Mouse (Mus musculus) liver, adult 2 months (tissue): ENCODE measurements at regions not wholly inside any gene's neighbourhood (a gene's known extent, or its start where the extent isn't known, plus 50 kb on each side); places are given as distances from the start of the nearest gene placed in this dataset.
"Not testable (repeated sequence)": the region's sequence is repeated elsewhere in the genome, so short reads cannot be mapped to it uniquely, and the experiment has no call there.

ENCODE experiments used
- DNase-seq: peaks from one replicate; pipeline ENCODE4 v3.0.0-alpha.2; 2011; ENCODE audit warnings: low read depth, low spot score; ENCODE audit errors: extremely low read depth
- H3K27ac ChIP-seq: fragments of 200-500 bp; replicated peaks from 2 replicates; pipeline ENCODE4 v1.5.1; 2012; ENCODE audit warnings: low read depth, mild to moderate bottlenecking, control low read depth, inconsistent platforms, low read length; ENCODE audit not compliant: insufficient read depth
- H3K27me3 ChIP-seq: fragments of 200-500 bp; 2 replicates; pipeline ENCODE4 v1.6.1; 2012; ENCODE audit warnings: mild to moderate bottlenecking, moderate library complexity, low read length, inconsistent platforms; ENCODE audit not compliant: control insufficient read depth, insufficient read depth
- H3K36me3 ChIP-seq: fragments of 200-500 bp; 2 replicates; pipeline ENCODE4 v1.6.1; 2012; ENCODE audit warnings: low read length, inconsistent platforms; ENCODE audit not compliant: control insufficient read depth, insufficient read depth
- H3K4me1 ChIP-seq: fragments of 200-500 bp; 2 replicates; pipeline ENCODE4 v1.6.1; 2011; ENCODE audit warnings: low read length; ENCODE audit not compliant: control insufficient read depth, insufficient read depth
- H3K4me3 ChIP-seq: fragments of 200-500 bp; 2 replicates; pipeline ENCODE4 v1.5.1; 2011; ENCODE audit warnings: low read depth, mild to moderate bottlenecking, control low read depth, low read length, moderate library complexity; ENCODE audit not compliant: insufficient read depth
- H3K79me2 ChIP-seq: fragments of 200-500 bp; 2 replicates; pipeline ENCODE4 v1.6.1; 2012; ENCODE audit warnings: inconsistent platforms, mild to moderate bottlenecking, low read length, moderate library complexity; ENCODE audit not compliant: control insufficient read depth, insufficient read depth
- H3K9ac ChIP-seq: fragments of 200-500 bp; 2 replicates; pipeline ENCODE4 v1.6.1; 2012; ENCODE audit warnings: low read depth, mild to moderate bottlenecking, control low read depth, inconsistent platforms, low read length
- CTCF ChIP-seq: fragments of 200-500 bp; IDR thresholded peaks from 2 replicates; pipeline ENCODE4 v1.5.1; 2011; ENCODE audit warnings: low read depth, low read length, control low read depth
- POLR2A ChIP-seq: fragments of 200-500 bp; IDR thresholded peaks from 2 replicates; pipeline ENCODE4 v1.6.1; 2011; ENCODE audit warnings: low read length, control low read depth; ENCODE audit not compliant: insufficient read depth; ENCODE audit errors: extremely low read depth
- WGBS: fragments of 180-500 bp; shearing (Covaris S2); methylation state at CpG from one replicate; pipeline ENCODE4 v1.1.7; 2018; 5-methylcytosine and 5-hydroxymethylcytosine counted together

- DNase-seq, result no peak
- H3K27me3 ChIP-seq, result no peaks in the 10 kb centered on the region
- WGBS, result 87% methylated on average over 13 of the region's 13 CpGs
- TF ChIP-seq CTCF (no peak), POLR2A (no peak)
- no peaks in the 10 kb centered on the region for H3K36me3 ChIP-seq
- no peak overlapping the region for H3K9ac ChIP-seq
- no peak overlapping the region for H3K27ac ChIP-seq
- H3K4me1 ChIP-seq, result no peaks in the 10 kb centered on the region
- no peaks in the 10 kb centered on the region for H3K79me2 ChIP-seq
- H3K4me3 ChIP-seq, result no peak overlapping the region
These were observed 182.0 kb upstream of the Cdkn3 start for GRCm38 (mm10) chr14:46578051-46579000.

- no peaks in the 10 kb centered on the region for H3K79me2 ChIP-seq
- no peak for DNase-seq
- no peak overlapping the region for H3K9ac ChIP-seq
- H3K36me3 ChIP-seq, result no peaks in the 10 kb centered on the region
- no peak overlapping the region for H3K4me3 ChIP-seq
- no peak overlapping the region for H3K27ac ChIP-seq
- no peaks in the 10 kb centered on the region for H3K4me1 ChIP-seq
- TF ChIP-seq POLR2A, result no peak
- no peak for TF ChIP-seq CTCF
- H3K27me3 ChIP-seq, result no peaks in the 10 kb centered on the region
- 89% methylated on average over 4 of the region's 4 CpGs for WGBS
These were observed 184.5 kb upstream of the Cdkn3 start for GRCm38 (mm10) chr14:46575889-46576288.

GRCm38 (mm10) chr14:46575414-46575813 is 184.9 kb upstream of the Cdkn3 start:
- no peak for DNase-seq
- Histone ChIP-seq H3K4me3 (no peak overlapping the region), H3K4me1 (no peaks in the 10 kb centered on the region), H3K9ac (no peak overlapping the region), H3K36me3 (no peaks in the 10 kb centered on the region), H3K27ac (no peak overlapping the region), H3K79me2 (no peaks in the 10 kb centered on the region), H3K27me3 (no peaks in the 10 kb centered on the region)
- WGBS, result 94% methylated on average over 3 of the region's 3 CpGs
- TF ChIP-seq POLR2A, result no peak
- TF ChIP-seq CTCF, result no peak

GRCm38 (mm10) chr14:46573401-46573800 is 182.9 kb upstream of the Bmp4 start:
- no peaks in the 10 kb centered on the region for H3K4me1 ChIP-seq
- no peak overlapping the region for H3K9ac ChIP-seq
- DNase-seq, result no peak
- TF ChIP-seq POLR2A (no peak), CTCF (no peak)
- H3K36me3 ChIP-seq, result no peaks in the 10 kb centered on the region
- H3K27me3 ChIP-seq, result no peaks in the 10 kb centered on the region
- no peak overlapping the region for H3K4me3 ChIP-seq
- no peaks in the 10 kb centered on the region for H3K79me2 ChIP-seq
- 64% methylated on average over 6 of the region's 6 CpGs for WGBS
- no peak overlapping the region for H3K27ac ChIP-seq

GRCm38 (mm10) chr14:46572972-46573371 is 182.5 kb upstream of the Bmp4 start:
- not testable (repeated sequence) for DNase-seq, H3K27ac ChIP-seq, H3K9ac ChIP-seq, H3K27me3 ChIP-seq, H3K4me1 ChIP-seq, H3K36me3 ChIP-seq, H3K79me2 ChIP-seq, H3K4me3 ChIP-seq
- 85% methylated on average over 2 of the region's 2 CpGs for WGBS

GRCm38 (mm10) chr14:46571841-46572240 is 181.4 kb upstream of the Bmp4 start:
- Histone ChIP-seq H3K9ac (no peak overlapping the region), H3K27me3 (no peaks in the 10 kb centered on the region), H3K36me3 (no peaks in the 10 kb centered on the region), H3K79me2 (no peaks in the 10 kb centered on the region), H3K4me1 (no peaks in the 10 kb centered on the region), H3K4me3 (no peak overlapping the region), H3K27ac (no peak overlapping the region)
- no peak for TF ChIP-seq POLR2A
- 92% methylated on average over 1 of the region's 1 CpGs for WGBS
- DNase-seq, result no peak
